In genomic region chr19:44928185-44928584, GRCm38 (mm10) we compare ENCODE assay signal across 11 mouse cellular contexts. TPM values are rescaled to one million over a fixed set of nuclear protein-coding genes. Genes with fewer than 3 reads are reported as not detected.
DNase-seq lines count a peak whose midpoint lies in the region; ATAC-seq lines count a peak whose summit lies in the region.
"Had no signal": no experiment of that assay in that cellular context is flagged by ENCODE, and none has a peak within 500 bp of the region (broad histone marks: within the 10 kb centered on the region; RNA-seq: fewer than 3 reads in every experiment).

No protein-coding gene starts in this region.

- no peak for DNase-seq in forebrain, embryonic 10.5 days (ENCODE audit: extremely low spot score, low spot score)
- DNase-seq in midbrain, embryonic 10.5 days (ENCODE audit: low spot score), result no peak
- peak; percentile 49 for DNase-seq in heart, postnatal 4 days
- DNase-seq in yolk sac, embryonic 10.5 days (ENCODE audit: low spot score), result no peak
- no peak for DNase-seq in right cerebral cortex, postnatal 4 days
- no peak for DNase-seq in forebrain, embryonic 11.5 days (ENCODE audit: low spot score)
- DNase-seq: adrenal gland, postnatal 25 days; cerebellum, postnatal 36 days; right cerebral cortex, postnatal 25 days had no signal

- no peaks in the 10 kb centered on the region for H3K9me3 ChIP-seq in forebrain, embryonic 10.5 days
- no peaks in the 10 kb centered on the region for H3K9me3 ChIP-seq in forebrain, embryonic 16.5 days (ENCODE audit: control insufficient read depth, low read length)
- no peaks in the 10 kb centered on the region for H3K9me3 ChIP-seq in midbrain, embryonic 10.5 days (replicated peaks)
- H3K9me3 ChIP-seq in midbrain, embryonic 16.5 days (replicated peaks; ENCODE audit: control insufficient read depth, low read length, poor library complexity, severe bottlenecking), result no peaks in the 10 kb centered on the region
- no peaks in the 10 kb centered on the region for H3K9me3 ChIP-seq in forebrain, embryonic 11.5 days (ENCODE audit: control insufficient read depth, low read length)

- peaks cover 7% of the 10 kb centered on the region for H3K36me3 ChIP-seq in forebrain, embryonic 10.5 days (replicated peaks)
- no peaks in the 10 kb centered on the region for H3K36me3 ChIP-seq in forebrain, embryonic 16.5 days (ENCODE audit: control insufficient read depth, insufficient read depth)
- H3K36me3 ChIP-seq in midbrain, embryonic 10.5 days, result peaks cover 5% of the 10 kb centered on the region; the same call in 1 of the 2 replicates
- H3K36me3 ChIP-seq in midbrain, embryonic 16.5 days (ENCODE audit: control insufficient read depth, insufficient read depth, low read length), result no peaks in the 10 kb centered on the region
- H3K36me3 ChIP-seq in forebrain, embryonic 11.5 days (ENCODE audit: control insufficient read depth, insufficient read depth, low read length), result no peaks in the 10 kb centered on the region

- ATAC-seq in forebrain, embryonic 16.5 days, result no peak
- no peak for ATAC-seq in midbrain, embryonic 16.5 days
- no peak for ATAC-seq in forebrain, embryonic 11.5 days (replicated peaks; ENCODE audit: low FRiP score)

- no peak overlapping the region for H3K9ac ChIP-seq in forebrain, embryonic 16.5 days (replicated peaks; ENCODE audit: low read depth, low read length)
- no peak overlapping the region for H3K9ac ChIP-seq in midbrain, embryonic 16.5 days (ENCODE audit: low read depth, low read length)
- H3K9ac ChIP-seq in forebrain, embryonic 11.5 days (ENCODE audit: low read length), result no peak overlapping the region

- H3K27me3 ChIP-seq in forebrain, embryonic 10.5 days (ENCODE audit: poor library complexity, severe bottlenecking), result no peaks in the 10 kb centered on the region; the same call in 1 of the 2 replicates
- H3K27me3 ChIP-seq in forebrain, embryonic 16.5 days (replicated peaks; ENCODE audit: control insufficient read depth, insufficient read depth, low read length), result no peaks in the 10 kb centered on the region
- H3K27me3 ChIP-seq in midbrain, embryonic 10.5 days (ENCODE audit: low read depth, poor library complexity, severe bottlenecking), result peaks cover 43% of the 10 kb centered on the region
- H3K27me3 ChIP-seq in midbrain, embryonic 16.5 days (ENCODE audit: control insufficient read depth, insufficient read depth, low read depth, low read length), result peaks cover 2% of the 10 kb centered on the region; the same call in 1 of the 2 replicates
- no peaks in the 10 kb centered on the region for H3K27me3 ChIP-seq in forebrain, embryonic 11.5 days (ENCODE audit: control insufficient read depth, insufficient read depth, low read length)

- no peak overlapping the region for H3K4me3 ChIP-seq in forebrain, embryonic 10.5 days
- no peak overlapping the region for H3K4me3 ChIP-seq in forebrain, embryonic 16.5 days (replicated peaks; ENCODE audit: low read length)
- no peak overlapping the region for H3K4me3 ChIP-seq in midbrain, embryonic 10.5 days
- H3K4me3 ChIP-seq in midbrain, embryonic 16.5 days (ENCODE audit: low read depth, low read length), result no peak overlapping the region
- H3K4me3 ChIP-seq in forebrain, embryonic 11.5 days (ENCODE audit: low read depth, low read length), result no peak overlapping the region

- WGBS in forebrain, embryonic 10.5 days, result 59% methylated on average over 8 of the region's 8 CpGs
- 64% methylated on average over 8 of the region's 8 CpGs for WGBS in forebrain, embryonic 16.5 days
- 64% methylated on average over 8 of the region's 8 CpGs for WGBS in midbrain, embryonic 10.5 days
- 47% methylated on average over 8 of the region's 8 CpGs for WGBS in midbrain, embryonic 16.5 days
- 61% methylated on average over 8 of the region's 8 CpGs for whole genome bisulfite sequencing in forebrain, embryonic 11.5 days

- peak overlapping the region; percentile 69 for H3K27ac ChIP-seq in forebrain, embryonic 10.5 days
- no peak overlapping the region for H3K27ac ChIP-seq in forebrain, embryonic 16.5 days (ENCODE audit: low read length)
- H3K27ac ChIP-seq in midbrain, embryonic 10.5 days (replicated peaks), result 0 out of 2 replicates have a peak overlapping the region, but pooled peaks have one; percentile 1
- no peak overlapping the region for H3K27ac ChIP-seq in midbrain, embryonic 16.5 days (ENCODE audit: low read length)
- H3K27ac ChIP-seq in forebrain, embryonic 11.5 days (ENCODE audit: low read depth, low read length), result no peak overlapping the region

- H3K4me1 ChIP-seq in forebrain, embryonic 10.5 days, result peaks cover 59% of the 10 kb centered on the region
- peaks cover 14% of the 10 kb centered on the region for H3K4me1 ChIP-seq in forebrain, embryonic 16.5 days (replicated peaks; ENCODE audit: control insufficient read depth, insufficient read depth, low read length)
- peaks cover 56% of the 10 kb centered on the region for H3K4me1 ChIP-seq in midbrain, embryonic 10.5 days
- H3K4me1 ChIP-seq in midbrain, embryonic 16.5 days (ENCODE audit: control insufficient read depth, insufficient read depth, low read length), result peaks cover 17% of the 10 kb centered on the region
- peaks cover 4% of the 10 kb centered on the region; the same call in 1 of the 2 replicates for H3K4me1 ChIP-seq in forebrain, embryonic 11.5 days (replicated peaks; ENCODE audit: control insufficient read depth, insufficient read depth, low read length)

- H3K4me2 ChIP-seq in forebrain, embryonic 16.5 days (ENCODE audit: low read length), result no peak overlapping the region
- H3K4me2 ChIP-seq in midbrain, embryonic 16.5 days (ENCODE audit: low read length), result no peak overlapping the region
- H3K4me2 ChIP-seq in forebrain, embryonic 11.5 days (ENCODE audit: low read depth, low read length, severe bottlenecking), result no peak overlapping the region

RNA-seq across cellular contexts. Expression of gene Slf2, which starts 2.8 kb away (rescaled TPM):
- polyA plus RNA-seq in forebrain, embryonic 10.5 days (2016; fragmentation: Nextera tagmentation; extraction: Ambion mirVana), result 53.9 and 54.1 TPM in 2 replicates
- polyA plus RNA-seq in forebrain, embryonic 16.5 days (2015; fragmentation: Nextera tagmentation; extraction: Ambion mirVana), result 32.2 and 38.8 TPM in 2 replicates
- polyA plus RNA-seq in midbrain, embryonic 10.5 days (2016; fragmentation: Nextera tagmentation; extraction: Ambion mirVana), result 37.2 and 39.1 TPM in 2 replicates
- polyA plus RNA-seq in midbrain, embryonic 16.5 days (2015; fragmentation: Nextera tagmentation; extraction: Ambion mirVana), result 30.3 and 35.7 TPM in 2 replicates
- total RNA-seq in heart, postnatal 4 days (2021), result 10 to 100 TPM; 37.2 to 40.9 TPM
- polyA plus RNA-seq in forebrain, embryonic 11.5 days (2014; fragmentation: Nextera tagmentation; extraction: Ambion mirVana), result 55.6 and 59.3 TPM in 2 replicates

Comparison
In these comparisons a context has a peak if more than half of its experiments do, and no peak if none do; other contexts are left out.
1. H3K27ac ChIP-seq: peak in forebrain, embryonic 10.5 days (single experiment) and midbrain, embryonic 10.5 days (single experiment); none in forebrain, embryonic 16.5 days (single experiment), midbrain, embryonic 16.5 days (single experiment) and forebrain, embryonic 11.5 days (single experiment).